Mouse (Mus musculus) G1E (cell line): ENCODE measurements at regions not wholly inside any gene's neighbourhood (a gene's known extent, or its start where the extent isn't known, plus 50 kb on each side); places are given as distances from the start of the nearest gene placed in this dataset.

Experiments used
- CTCF ChIP-seq: IDR thresholded peaks from 2 replicates; pipeline ENCODE4 v1.5.1; 2012; ENCODE audit warnings: low read depth, low read length, inconsistent platforms, mixed read lengths
- GATA1 ChIP-seq: IDR thresholded peaks from 2 replicates; pipeline ENCODE4 v1.6.1; 2012; ENCODE audit warnings: borderline replicate concordance, low read length, inconsistent platforms, mixed read lengths
- GATA2 ChIP-seq: IDR thresholded peaks from 2 replicates; pipeline ENCODE4 v1.6.1; 2012; ENCODE audit warnings: low read depth, low read length, inconsistent platforms, borderline replicate concordance

DNA sequence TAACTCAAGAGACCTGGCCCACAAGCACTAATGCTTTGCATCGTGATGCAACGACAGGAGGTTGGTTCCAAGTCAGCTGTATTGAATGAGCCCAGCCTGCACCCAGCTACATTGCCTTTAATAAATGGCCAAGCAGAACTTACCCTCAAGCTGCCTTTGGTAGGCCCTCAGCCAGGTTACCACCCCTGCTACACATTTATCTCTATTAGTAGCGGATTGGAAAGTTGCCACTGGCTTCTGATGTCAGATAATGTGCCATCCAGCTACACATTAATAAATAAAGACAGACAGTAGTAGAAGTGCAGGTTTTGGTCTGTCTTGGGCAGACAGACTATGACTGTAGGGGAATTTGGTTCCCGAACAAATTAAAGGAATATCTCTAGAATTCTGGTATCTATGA lies 82.0 kb upstream of the 4930583I09Rik start:
- no peak for TF ChIP-seq GATA1
- TF ChIP-seq CTCF, result no peak
- TF ChIP-seq GATA2, result no peak
